Mouse (Mus musculus): ENCODE measurements around the gene Yars.

The Yars gene

GRCm38 (mm10) chr4:129251482-129252125 lies 62.0 kb downstream of the Yars start:
- in situ Hi-C loops (cut with MboI), result no loop called here

- in situ Hi-C loops (cut with MboI), result no loop called here
These were observed 62.9 kb downstream of the Yars start for GRCm38 (mm10) chr4:129252492-129252891.

- in situ Hi-C loops (cut with MboI), result no loop called here
These were observed 65.0 kb downstream of the Yars start for GRCm38 (mm10) chr4:129254571-129254970.

DNA sequence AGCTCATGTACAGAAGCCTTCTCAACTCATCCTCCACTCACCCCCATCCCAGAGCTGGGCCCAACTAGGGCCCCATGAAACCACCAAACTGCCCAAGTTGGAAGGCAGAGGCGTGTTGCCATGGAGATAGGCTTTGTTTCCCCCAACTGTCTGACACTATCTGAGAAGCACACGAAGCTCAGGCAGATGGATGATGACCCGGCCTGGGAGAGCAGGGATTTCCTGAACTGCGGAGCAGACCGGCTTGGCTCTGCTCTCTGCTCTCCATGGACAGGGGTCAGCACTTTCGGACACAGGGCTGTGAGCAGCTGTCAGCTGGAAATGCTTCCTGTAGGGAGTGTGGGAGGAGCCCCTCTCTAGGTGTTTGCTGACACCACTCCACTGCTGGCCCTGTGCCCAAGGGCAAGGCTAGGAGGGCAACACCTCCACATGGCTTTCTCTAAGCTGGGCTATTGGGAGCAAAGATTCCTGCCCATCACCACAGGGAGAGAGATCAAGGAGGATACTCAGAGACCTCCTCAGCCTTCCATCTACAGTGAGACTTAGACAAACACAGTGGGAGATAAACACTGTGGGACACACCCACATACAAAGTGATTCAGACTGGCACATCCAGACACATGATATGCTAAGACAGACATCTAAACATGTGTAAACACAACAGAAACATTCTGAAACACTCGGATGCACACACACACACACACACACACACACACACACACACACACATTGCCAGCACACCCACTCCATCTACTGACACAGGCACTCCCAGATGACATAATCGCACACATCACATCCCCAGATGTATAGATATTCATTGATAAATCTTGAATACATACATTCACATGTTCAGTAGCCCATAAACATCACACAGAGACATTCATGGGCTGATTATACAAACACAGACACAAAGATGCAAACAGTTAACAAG lies 67.2 kb downstream of the Yars start:
- in situ Hi-C loops (cut with MboI), result no loop called here

DNA sequence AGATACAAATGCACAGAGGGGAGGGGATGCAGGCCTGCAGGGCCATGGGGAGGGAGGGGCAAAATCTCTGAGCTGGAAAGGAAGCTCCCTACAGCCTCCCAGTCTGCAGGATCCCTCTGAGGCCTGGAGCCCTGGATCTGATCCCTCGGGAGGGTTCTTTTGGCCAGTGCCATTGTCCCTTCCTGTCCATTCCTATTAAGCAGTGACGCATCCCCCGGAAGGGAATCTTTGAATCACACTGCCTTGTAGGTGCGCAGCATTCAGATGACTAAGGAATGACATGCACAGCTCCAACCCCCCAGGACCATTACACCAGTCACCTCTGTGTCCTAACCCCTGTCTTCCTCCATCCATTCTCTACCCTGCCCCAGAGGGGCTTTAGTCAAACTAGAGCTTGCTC lies 69.5 kb downstream of the Yars start:
- in situ Hi-C loops (cut with MboI), result no loop called here

DNA sequence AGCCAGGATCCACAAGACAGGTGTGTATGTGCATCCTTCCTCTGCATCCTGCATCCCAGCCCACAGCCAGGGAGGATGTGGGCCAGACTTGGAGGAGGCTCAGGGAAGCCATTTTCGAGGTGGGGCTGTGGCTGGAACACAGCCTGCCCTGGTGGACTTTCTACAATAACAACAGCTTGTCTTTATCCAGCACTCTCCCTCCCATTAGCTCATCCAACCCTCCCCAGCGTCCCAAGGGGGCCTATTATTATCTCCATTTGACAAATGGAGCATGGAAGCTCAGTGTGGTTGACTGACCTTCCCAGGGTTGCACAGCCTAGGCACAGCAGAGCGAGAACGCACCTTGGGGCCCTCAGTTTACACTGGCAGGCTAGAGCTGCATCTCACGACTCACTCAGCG lies 71.1 kb downstream of the Yars start:
- in situ Hi-C loops (cut with MboI), result no loop called here

GRCm38 (mm10) chr4:129261196-129261595 lies 71.6 kb downstream of the Yars start, which contains the start of gene C77080:
Gene C77080 (minus strand): TSS chr4:129261404.
- in situ Hi-C loops (cut with MboI), result no loop called here

DNA sequence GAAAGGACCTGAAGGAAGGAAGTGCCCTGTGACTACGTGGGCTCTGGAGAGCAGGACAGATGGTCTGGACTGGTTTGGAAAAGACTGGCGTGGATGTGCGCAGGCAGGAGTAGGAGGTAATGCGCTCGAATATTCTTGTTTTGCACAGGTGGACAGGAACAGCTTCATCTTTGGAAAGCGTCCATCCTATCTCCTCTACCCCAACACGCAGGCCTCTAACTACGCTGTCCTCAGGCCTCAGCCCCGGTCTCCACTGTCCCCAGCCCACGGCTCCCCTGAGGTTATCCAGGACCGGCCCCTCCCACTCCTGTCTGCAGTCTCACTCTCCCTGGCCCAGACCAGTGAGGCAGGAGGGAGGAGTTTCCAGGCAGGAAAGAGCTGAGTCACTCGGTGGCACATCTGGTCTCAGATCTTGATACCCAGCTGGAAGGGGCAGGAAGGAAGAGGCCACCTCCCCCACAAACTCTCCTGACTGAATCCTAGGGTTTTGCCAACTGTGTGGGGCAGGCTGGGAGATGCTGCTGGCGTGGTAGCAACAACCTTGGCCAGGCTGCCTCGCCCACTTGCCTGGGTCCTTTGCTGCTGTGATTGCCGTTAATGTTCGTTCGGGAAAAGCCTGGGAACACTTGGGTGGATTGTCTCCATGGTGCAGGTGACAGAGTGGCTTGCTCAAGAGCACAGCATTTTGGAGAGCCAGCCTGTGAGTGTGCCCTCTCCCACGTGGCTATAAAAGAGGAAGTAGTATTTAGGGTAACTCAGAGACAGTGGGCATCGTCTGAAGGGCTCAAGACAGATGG lies 73.9 kb downstream of the Yars start:
- in situ Hi-C loops (cut with MboI), result no loop called here

- in situ Hi-C loops (cut with MboI), result no loop called here
These were observed 76.6 kb downstream of the Yars start for GRCm38 (mm10) chr4:129266191-129266590.

DNA sequence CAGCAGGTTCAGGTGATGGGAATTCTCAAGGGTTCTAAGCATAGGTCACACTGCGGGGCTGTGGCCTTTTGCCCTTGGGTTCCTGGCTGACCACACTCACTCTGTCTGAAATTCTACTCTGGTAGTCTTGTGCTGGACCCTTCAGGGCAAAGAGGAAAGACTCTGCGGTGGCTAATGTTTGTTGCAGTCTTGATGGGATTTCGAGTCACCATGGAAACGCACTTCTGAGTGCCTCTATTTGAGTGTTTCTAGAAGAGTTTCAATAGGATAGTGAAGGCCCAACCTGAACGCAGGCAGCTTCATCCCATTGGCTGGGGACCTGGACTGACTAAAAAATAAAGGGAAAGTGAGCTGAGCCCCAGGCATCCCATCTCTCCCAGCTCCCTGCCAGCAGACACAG lies 77.3 kb downstream of the Yars start:
- in situ Hi-C loops (cut with MboI), result no loop called here

GRCm38 (mm10) chr4:129268698-129269097 lies 79.1 kb downstream of the Yars start:
- in situ Hi-C loops (cut with MboI), result no loop called here

Data from mature B cell (primary cell).